Mouse (Mus musculus) urinary bladder, postnatal 25 days (tissue): ENCODE data around the gene Prc1.
A peak's percentile ranks its signal among the peaks of the same experiment; 100 is the strongest.
"Not testable (repeated sequence)": the region's sequence is repeated elsewhere in the genome, so short reads cannot be mapped to it uniquely, and the experiment has no call there.

Experiments used
- DNase-seq: peaks from one replicate; pipeline ENCODE4 v3.0.0; 2022; ENCODE audit warnings: low spot score

Prc1 gene

DNA sequence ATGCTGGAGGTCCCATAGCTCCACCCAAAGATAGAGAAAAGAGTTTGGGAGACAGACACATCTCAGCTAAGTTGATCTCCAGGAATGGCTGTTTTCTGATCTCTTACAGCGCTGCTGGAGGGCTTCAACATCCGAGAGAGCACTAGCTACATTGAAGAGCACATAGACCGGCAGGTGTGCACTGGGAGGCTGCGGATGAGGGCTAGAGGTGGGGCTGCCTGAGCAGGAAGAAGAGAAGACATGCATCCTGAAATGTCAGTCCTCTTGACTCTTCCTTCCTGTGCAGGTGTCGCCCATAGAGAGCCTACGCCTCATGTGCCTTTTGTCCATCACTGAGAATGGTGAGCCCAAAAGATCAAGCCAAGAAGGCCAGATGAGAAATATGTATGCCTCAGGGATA, 8.5 kb upstream of the Prc1 start:
- DNase-seq, result no peak

DNA sequence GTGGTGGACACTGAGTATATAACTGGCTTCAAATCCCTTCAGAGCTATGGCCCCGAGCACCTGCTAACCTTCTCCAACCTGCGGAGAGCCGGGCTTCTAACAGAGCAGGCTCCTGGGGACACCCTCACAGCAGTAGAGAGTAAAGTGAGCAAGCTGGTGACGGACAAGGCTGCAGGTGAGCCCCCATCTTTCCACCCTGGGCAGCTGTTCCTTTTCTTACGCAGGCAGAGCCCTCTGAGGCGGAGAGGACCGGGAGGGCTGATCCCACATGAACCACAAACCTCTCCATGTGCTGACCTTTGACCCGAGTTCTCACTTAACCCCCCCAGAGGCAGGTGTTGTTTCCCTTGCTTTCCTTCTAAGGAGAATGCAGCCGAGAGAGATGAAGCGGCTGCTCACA, 6.5 kb upstream of the Prc1 start:
- DNase-seq, result no peak

- no peak for DNase-seq
Observed at GRCm38 (mm10) chr7:80294764-80295648, 756 bp downstream of the Prc1 start.

DNA sequence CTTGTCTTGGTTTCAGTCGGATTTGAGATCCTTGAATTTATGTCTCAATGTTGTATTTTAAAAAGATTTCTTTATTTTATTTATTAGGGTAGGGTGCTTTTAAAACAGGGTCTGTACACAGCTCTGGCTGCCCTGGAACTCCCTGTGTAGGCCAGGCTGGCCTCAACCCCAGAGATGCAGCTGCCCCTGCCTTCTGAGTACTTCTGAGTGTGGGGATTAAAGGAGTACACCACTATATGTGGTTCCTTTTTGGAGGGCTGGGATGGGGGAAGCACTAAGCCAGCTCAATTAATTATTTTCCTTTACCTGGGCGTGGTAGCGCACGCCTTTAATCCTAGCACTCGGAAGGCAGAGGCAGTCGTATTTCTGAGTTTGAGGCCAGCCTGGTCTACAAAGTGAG, 2.2 kb downstream of the Prc1 start:
- DNase-seq, result no peak

- DNase-seq, result no peak
Observed at GRCm38 (mm10) chr7:80297041-80297440, 2.8 kb downstream of the Prc1 start.

DNA sequence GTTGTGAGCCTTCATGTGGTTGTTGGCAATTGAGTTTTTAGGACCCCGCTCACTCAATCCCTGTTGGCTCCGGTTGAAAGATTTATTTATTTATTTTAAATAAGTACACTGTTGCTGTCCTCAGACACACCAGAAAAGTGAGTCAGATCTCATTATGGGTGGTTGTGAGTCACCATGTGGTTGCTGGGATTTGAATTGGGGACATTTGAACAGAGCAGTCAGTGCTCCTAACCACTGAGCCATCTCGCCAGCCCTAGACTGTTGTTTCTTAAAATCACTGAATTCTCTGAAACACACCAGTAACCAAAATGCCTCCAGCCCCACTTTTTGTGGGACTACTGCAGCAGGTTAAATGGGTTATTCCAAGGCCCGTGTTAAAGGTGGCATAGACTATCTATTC, 4.5 kb downstream of the Prc1 start:
- DNase-seq, result no peak

DNA sequence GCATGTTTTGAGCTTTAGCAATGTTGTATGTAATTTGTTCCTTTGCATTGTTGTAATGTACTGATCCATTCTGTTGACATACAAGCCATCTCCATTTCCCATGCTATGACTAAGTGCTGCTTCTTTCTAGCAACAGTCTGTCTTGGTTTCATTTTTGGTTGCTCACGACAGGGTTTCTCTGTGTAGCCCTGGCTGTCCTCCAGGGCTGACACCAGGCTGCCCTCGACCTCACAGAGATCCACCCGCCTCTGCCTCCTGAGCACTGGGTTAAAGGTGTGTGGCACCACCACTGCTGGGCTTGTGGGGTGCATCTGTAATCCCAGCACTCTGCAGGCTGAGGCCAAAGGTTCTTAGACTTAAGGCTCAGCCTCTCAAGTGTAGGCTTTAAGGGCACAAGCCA, 5.3 kb downstream of the Prc1 start:
- no peak for DNase-seq

- DNase-seq, result no peak
Observed at GRCm38 (mm10) chr7:80301522-80301921, 7.3 kb downstream of the Prc1 start.

DNA sequence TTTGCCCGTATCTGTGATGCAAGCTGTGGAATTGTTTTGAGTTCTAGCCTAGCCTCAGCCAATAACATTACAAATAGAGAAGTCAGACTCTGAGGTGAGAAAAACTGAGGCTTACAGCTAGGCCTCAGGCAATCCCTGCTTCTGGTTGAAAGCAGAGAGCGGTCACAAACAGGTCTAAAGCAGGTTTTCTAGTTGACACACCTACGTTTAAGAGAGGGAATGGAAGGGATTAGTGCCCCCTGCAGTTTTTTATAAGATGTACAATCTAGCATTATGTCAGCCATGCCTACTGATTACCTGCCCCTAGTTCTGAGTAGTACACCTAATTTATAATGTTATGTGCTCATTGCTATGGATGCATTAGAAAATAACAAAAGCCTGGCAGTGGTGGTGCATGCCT, 13.5 kb downstream of the Prc1 start:
- no peak for DNase-seq

GRCm38 (mm10) chr7:80310771-80311170, 16.5 kb downstream of the Prc1 start:
- no peak for DNase-seq

DNA sequence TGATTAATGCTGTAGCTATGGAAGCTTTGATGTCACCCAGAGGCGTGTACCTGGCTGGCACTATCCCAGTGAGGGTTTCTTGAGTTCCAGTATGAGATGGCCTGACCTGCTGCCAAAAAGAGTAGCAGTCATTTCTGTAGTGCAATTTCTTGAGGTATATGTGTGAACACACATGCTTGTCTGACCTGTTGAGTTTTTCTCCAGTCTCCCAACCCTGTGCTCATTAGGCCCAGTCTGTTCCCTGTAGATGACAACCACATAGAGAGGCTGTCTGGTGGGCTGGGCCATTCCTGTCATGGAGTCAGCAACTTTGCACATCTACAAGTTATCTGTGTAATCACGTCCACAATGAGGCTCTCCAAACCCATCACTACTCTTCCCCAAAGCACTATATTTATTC, 21.5 kb downstream of the Prc1 start:
- DNase-seq, result no peak

GRCm38 (mm10) chr7:80317439-80318115, 23.3 kb downstream of the Prc1 start:
- DNase-seq, result no peak

DNA sequence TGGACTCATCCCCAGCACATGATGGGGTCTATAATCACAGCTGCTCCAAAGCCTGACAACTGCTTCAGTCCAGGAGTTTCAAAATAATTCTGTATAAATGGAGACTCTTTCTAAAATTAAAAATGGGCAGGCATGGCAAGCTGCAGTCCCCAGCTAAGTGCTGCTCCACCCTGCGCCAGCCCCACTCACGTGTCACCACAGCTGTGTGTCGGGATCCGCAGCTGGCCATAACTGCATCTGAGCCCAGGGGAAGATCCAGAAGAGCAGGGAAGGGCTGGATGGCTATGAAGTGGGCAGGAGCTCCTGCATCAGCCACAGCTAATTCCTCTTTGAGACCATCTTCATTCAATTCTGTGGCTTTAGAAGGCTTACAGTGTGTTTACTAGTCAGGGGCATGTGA, 24.4 kb downstream of the Prc1 start:
- no peak for DNase-seq

DNA sequence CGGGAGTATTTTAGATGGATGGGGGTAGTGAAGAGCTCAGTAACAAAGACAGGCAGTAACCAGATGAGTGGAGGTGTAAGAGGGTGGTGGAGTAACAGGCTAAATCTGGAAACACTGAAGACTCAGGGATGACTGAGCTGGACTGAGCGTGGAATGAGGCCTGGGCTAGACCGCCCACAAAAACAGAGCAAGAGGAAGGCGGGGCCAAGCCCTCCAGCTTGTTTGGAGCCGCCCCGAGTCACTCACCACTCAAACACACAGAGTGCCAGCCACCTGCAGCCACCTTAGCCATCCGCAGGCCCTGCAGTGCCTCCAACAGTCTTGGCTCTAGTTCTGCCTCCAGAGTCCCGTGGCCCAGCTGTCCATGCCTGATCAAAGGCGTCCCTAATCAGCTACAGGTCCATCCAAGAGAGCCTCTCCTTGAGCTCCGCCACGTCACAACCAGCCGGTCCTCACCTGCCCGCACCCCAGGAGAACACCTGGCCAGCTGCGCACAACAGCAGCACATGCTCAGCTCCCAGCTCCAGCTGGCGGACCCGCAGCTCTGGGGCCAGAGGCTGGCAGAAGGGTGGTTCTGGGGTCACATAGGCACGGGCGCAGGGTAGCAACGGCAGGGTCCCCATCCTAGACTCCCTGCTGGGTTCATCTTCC, 25.7 kb downstream of the Prc1 start:
- no peak for DNase-seq

- DNase-seq, result no peak
Observed at GRCm38 (mm10) chr7:80323336-80323735, 29.1 kb downstream of the Prc1 start.

DNA sequence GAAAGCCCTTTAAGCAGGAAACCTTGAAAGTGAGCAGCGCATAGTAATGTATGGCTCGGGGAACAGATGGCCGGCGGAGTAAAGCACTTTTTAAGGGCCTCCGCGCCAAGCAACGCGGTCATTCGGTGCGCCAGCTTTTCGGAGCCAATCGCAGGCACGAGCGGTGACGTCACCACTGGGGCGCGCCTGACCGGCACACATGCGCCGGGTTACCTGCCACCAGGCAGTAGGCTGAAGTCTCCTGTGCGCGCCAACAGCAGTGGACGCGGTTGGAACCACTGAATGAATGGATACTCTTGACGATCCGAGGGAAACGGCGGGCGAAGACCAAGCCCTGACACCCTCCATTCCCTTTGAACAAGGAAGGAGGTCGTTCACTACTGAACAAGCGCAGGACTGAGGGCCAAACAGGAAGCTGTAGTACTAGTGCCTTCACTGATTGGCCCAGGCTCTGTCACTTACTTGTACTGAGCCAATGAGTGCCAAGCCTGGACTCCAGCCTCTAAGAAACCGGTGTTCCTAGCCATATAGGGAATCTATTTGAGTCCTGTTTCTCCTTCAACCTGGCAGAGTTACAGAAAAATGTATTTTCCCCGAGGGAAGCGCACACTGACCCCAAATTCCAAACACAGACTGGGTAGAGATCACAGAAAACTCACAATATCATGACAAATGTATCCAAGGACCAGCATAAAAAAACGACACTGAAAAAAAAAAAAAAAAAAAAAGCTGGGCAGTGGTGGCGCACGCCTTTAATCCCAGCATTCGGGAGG, 30.0 kb downstream of the Prc1 start, which contains the start of gene Rccd1:
Gene Rccd1, minus strand, starts transcription at position 412 of the 773 bp plus-strand sequence.
- peak; percentile 95 for DNase-seq

DNA sequence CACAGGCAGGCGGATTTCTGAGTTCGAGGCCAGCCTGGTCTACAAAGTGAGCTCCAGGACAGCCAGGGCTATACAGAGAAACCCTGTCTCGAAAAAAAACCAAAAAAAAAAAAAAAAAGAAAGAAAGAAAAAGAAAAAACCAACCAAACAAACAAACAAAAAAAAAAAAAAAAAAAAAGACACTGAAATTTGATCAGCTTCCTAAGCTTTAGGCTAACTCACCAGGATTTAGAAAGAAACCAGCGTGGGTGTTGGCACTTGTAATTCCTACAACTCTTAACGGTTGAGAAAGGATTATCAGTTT, 30.5 kb downstream of the Prc1 start:
- not testable (repeated sequence) for DNase-seq

DNA sequence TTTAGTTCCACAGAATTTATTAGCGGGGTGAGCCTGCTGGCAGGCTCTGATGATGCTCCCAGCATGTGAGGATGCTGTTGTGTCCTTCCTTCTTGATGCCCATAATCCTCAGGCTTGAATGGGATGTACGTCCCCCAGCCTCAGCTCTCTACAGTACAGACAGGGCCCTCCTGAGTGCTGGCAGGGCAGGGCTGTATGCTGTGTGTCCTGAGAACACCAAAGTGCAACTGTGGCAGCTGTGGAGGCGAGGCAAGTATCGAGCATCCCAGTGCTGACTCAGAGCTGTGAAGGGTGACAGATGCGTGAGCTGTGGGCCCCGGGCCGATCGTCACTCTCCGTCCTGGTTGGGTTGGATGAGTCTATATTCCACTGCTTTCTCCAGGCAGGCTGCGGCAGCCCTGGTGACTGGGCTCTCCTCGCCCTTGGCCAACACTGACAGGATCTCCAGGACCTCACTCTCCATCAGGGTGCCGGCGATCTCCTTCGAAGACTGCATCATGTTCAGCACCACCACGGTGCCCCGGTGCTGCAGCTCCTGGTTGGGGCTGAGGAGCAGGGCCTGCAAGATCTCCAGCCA, 31.1 kb downstream of the Prc1 start:
- no peak for DNase-seq

- no peak for DNase-seq
Observed at GRCm38 (mm10) chr7:80326076-80326475, 31.8 kb downstream of the Prc1 start.

- DNase-seq, result no peak
Observed at GRCm38 (mm10) chr7:80330278-80330677, 36.0 kb downstream of the Prc1 start.

DNA sequence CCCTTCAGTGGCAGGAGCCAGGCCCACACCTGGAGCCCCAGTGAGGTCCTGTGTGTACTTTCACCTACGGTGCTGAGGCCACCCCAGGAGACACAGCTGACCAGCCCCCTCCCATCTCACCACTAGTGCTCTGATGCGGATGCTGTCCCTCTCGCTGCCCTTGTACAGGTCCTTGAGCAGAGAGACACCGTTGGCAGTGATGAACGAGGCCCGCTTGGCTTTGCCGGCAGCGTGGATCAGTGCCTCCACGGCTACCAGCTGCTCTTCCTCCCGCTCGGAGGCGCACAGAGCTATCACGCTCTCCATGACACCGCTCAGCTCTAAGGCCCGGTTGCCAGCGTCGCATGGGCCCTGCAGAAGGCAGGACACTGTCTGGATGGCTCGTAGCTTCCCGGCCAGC, 37.2 kb downstream of the Prc1 start:
- DNase-seq, result no peak

- no peak for DNase-seq
Observed at GRCm38 (mm10) chr7:80334848-80335247, 40.6 kb downstream of the Prc1 start.
